Mouse (Mus musculus) liver, embryonic 11.5 days (tissue): ENCODE data around the gene Chrnd. TPM values are rescaled to one million over a fixed set of nuclear protein-coding genes. Genes with fewer than 3 reads are reported as not detected.
A peak's percentile ranks its signal among the peaks of the same experiment; 100 is the strongest.

Source experiments
- ATAC-seq: fragments of 200-750 bp; cut with Nextera tagmentation; replicated peaks from 2 replicates; pipeline ENCODE4 v1.8.0; 2017; ENCODE audit warnings: moderate number of reproducible peaks, mild to moderate bottlenecking, moderate TSS enrichment, moderate library complexity; ENCODE audit not compliant: low FRiP score
- DNase-seq: peaks from one replicate; pipeline ENCODE4 v3.0.0-alpha.2; 2017; ENCODE audit warnings: low spot score
- H3K27ac ChIP-seq: fragments of 300-500 bp; sonication (generic); 2 replicates; pipeline ENCODE4 v1.5.1; 2014; ENCODE audit warnings: mild to moderate bottlenecking, low read depth, low read length, control low read depth
- H3K27me3 ChIP-seq: fragments of 300-500 bp; sonication (generic); replicated peaks from 2 replicates; pipeline ENCODE4 v1.6.1; 2014; ENCODE audit warnings: low read length, mixed read lengths; ENCODE audit not compliant: control insufficient read depth, insufficient read depth
- H3K36me3 ChIP-seq: fragments of 300-500 bp; sonication (generic); 2 replicates; pipeline ENCODE4 v1.6.1; 2014; ENCODE audit warnings: mild to moderate bottlenecking, low read length, moderate library complexity, mixed read lengths; ENCODE audit not compliant: control insufficient read depth, insufficient read depth
- H3K4me1 ChIP-seq: fragments of 300-500 bp; sonication (generic); replicated peaks from 2 replicates; pipeline ENCODE4 v1.6.1; 2014; ENCODE audit warnings: low read length, mixed read lengths; ENCODE audit not compliant: control insufficient read depth, insufficient read depth
- H3K4me2 ChIP-seq: fragments of 300-500 bp; sonication (generic); 2 replicates; pipeline ENCODE4 v1.6.1; 2014; ENCODE audit warnings: mild to moderate bottlenecking, control low read depth, moderate library complexity
- H3K4me3 ChIP-seq: fragments of 300-500 bp; sonication (generic); 2 replicates; pipeline ENCODE4 v1.5.1; 2014; ENCODE audit warnings: low read depth, low read length, control low read depth
- H3K9ac ChIP-seq: fragments of 300-500 bp; sonication (generic); 2 replicates; pipeline ENCODE4 v1.6.1; 2014; ENCODE audit warnings: low read depth, low read length, control low read depth
- H3K9me3 ChIP-seq: fragments of 300-500 bp; sonication (generic); 2 replicates; pipeline ENCODE4 v1.6.1; 2016; ENCODE audit warnings: low read length, inconsistent platforms, mixed read lengths; ENCODE audit not compliant: control insufficient read depth
- WGBS: fragments of 180-500 bp; shearing (Covaris S2); extraction: QIAGEN DNeasy Blood & Tissue Kit; methylation state at CpG from one replicate; pipeline ENCODE4 v1.1.7; 2014; 5-methylcytosine and 5-hydroxymethylcytosine counted together
- polyA plus RNA-seq: library from polyadenylated mRNA; unstranded; fragments of >200 nt; fragmentation: Nextera tagmentation; extraction: Ambion mirVana; gene quantifications from 2 replicates; pipeline ENCODE4 v1.2.1, GENCODE M21; 2014

The Chrnd gene
- polyA plus RNA-seq, 1 experiment from 2014 or later, result not detected

DNA sequence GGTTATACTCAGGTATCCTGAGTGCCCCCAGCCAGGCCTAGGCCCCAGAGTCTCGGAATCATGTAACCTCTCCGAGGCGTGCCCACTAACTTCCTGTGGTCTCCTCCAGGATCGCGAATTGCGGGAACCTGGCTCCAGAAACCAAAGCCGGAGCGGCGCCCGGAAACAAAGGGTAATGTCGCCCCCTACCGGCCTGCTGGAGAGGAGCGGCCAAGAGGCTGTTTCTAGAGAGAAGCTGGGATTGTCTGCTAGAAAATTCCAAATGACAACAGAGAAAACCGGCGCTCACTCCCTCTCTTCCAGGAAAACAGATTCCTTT, 3.4 kb upstream of the Chrnd start:
- Histone ChIP-seq H3K4me2 (peak overlapping the region; percentile 71), H3K9ac (no peak overlapping the region), H3K9me3 (no peaks in the 10 kb centered on the region), H3K36me3 (no peaks in the 10 kb centered on the region), H3K4me3 (peak overlapping the region; percentile 50), H3K4me1 (peaks cover 6% of the 10 kb centered on the region), H3K27me3 (peaks cover 66% of the 10 kb centered on the region), H3K27ac (no peak overlapping the region)
- ATAC-seq (no peak), DNase-seq (peak; percentile 83)
- WGBS, result 1% methylated on average over 15 of the region's 15 CpGs

DNA sequence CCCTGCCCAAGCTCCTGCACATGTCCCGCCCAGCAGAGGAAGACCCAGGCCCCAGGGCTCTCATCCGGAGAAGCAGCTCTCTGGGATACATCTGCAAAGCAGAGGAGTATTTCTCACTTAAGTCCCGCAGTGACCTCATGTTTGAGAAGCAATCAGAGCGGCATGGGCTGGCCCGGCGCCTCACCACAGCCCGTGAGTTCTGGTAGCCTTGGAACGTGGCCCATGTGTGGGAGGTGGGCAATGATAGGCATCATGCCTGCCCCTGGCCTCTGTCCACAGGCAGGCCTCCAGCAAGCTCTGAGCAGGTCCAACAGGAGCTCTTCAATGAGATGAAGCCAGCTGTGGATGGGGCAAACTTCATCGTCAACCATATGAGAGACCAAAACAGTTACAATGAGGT, 6.9 kb downstream of the Chrnd start:
- H3K4me3 ChIP-seq, result no peak overlapping the region
- H3K36me3 ChIP-seq, result no peaks in the 10 kb centered on the region
- DNase-seq (no peak), ATAC-seq (no peak)
- H3K9ac ChIP-seq, result no peak overlapping the region
- H3K9me3 ChIP-seq, result no peaks in the 10 kb centered on the region
- 73% methylated on average over 9 of the region's 9 CpGs for WGBS
- no peak overlapping the region for H3K4me2 ChIP-seq
- 0 out of 2 replicates have a peak, but pooled peaks cover 2% of the 10 kb centered on the region for H3K27me3 ChIP-seq
- no peak overlapping the region for H3K27ac ChIP-seq
- no peaks in the 10 kb centered on the region for H3K4me1 ChIP-seq

DNA sequence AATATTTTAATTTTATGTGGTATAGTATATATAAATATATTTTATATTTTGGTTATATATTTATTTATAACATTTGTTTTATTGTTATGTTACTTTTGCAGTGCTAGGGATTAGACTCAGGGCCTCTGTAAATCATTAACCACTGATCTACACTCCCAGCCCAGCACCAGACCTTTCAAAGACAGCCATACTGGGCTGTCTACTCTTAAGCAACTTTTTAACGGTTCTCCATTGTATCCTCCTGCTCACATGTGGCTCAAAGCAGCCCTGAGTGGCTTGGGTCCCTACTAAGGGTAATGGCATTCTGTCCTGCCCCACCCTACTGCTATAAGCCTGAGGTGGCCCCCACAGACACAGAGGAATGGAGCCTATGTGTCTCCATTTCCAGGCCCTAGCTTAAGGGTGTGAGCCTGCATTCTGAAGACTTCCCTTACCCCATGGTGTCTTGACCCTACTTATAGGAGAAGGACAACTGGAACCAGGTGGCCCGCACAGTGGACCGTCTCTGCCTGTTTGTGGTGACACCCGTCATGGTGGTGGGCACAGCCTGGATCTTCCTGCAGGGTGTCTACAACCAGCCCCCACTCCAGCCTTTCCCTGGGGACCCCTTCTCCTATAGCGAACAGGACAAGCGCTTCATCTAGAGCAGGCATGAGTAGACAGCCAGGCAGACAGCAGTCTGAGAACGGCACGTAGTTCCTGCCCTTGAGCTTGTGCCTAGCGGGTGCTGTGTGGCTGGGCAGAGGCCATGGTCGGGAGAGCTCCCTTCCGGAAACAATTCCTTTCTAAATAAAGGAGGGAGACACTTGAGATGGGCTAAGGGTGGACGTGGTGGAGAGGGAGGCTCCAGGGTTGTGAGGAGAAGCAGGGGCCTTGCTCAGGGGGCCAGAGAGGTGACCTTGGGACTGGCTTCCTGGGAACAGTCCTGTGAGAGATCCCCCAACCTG, 8.0 kb downstream of the Chrnd start:
- Histone ChIP-seq H3K27me3 (0 out of 2 replicates have a peak, but pooled peaks cover 2% of the 10 kb centered on the region), H3K4me1 (no peaks in the 10 kb centered on the region), H3K9me3 (no peaks in the 10 kb centered on the region), H3K36me3 (no peaks in the 10 kb centered on the region), H3K4me3 (no peak overlapping the region), H3K4me2 (no peak overlapping the region), H3K9ac (no peak overlapping the region), H3K27ac (no peak overlapping the region)
- ATAC-seq, result 0 out of 2 replicates have a peak, but pooled peaks have one; percentile 29
- no peak for DNase-seq
- 76% methylated on average over 12 of the region's 12 CpGs for WGBS

DNA sequence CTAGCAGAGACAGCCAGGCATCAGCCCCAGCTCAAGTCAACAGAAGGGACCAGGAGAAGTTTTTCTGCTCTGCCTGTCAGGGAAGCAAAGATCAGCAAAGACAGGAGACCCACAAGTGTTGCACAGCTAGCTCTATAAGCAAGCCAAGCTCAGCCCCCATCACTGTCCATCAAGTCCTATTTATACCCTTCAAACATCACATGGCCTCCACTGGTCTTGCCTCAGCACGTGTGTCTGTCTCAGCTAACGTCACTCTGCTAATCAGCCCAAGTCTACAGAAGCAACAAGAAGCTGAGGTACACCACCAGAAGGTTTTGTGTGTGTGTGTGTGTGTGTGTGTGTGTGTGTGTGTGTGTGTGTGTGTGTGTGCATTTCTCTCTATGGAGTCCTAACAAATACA, 10.4 kb downstream of the Chrnd start:
- Histone ChIP-seq H3K27ac (no peak overlapping the region), H3K4me3 (no peak overlapping the region), H3K4me1 (no peaks in the 10 kb centered on the region; the same call in 1 of the 2 replicates), H3K4me2 (no peak overlapping the region), H3K9ac (no peak overlapping the region), H3K36me3 (no peaks in the 10 kb centered on the region), H3K27me3 (peaks cover 3% of the 10 kb centered on the region; the same call in 1 of the 2 replicates), H3K9me3 (no peaks in the 10 kb centered on the region)
- DNase-seq (no peak), ATAC-seq (no peak)
- WGBS, result 55% methylated on average over 2 of the region's 2 CpGs

DNA sequence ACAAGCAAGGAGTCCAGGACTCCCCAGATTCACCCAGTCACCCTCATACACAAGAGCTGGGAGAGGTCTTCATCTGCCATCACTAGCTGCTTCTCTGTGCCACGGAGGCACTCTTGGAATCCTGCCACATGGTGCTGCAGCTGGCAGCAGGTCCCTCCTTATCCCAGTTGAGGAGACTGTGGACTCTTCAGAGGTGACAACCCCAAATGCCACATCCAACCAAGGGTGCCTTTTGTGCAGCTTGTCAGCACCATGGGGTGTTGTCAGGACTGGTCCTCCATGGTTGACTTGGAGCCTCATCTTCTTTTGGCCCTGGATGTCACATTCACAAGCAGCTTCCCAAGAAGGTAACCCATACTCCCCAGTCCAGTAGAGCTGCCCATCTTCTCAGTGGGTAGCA, 11.4 kb downstream of the Chrnd start:
- Histone ChIP-seq H3K9me3 (no peaks in the 10 kb centered on the region), H3K4me3 (no peak overlapping the region), H3K4me2 (no peak overlapping the region), H3K9ac (no peak overlapping the region), H3K27me3 (peaks cover 13% of the 10 kb centered on the region), H3K4me1 (no peaks in the 10 kb centered on the region; the same call in 1 of the 2 replicates), H3K36me3 (no peaks in the 10 kb centered on the region), H3K27ac (no peak overlapping the region)
- ATAC-seq (no peak), DNase-seq (no peak)
- 48% methylated on average over 1 of the region's 1 CpGs for WGBS

DNA sequence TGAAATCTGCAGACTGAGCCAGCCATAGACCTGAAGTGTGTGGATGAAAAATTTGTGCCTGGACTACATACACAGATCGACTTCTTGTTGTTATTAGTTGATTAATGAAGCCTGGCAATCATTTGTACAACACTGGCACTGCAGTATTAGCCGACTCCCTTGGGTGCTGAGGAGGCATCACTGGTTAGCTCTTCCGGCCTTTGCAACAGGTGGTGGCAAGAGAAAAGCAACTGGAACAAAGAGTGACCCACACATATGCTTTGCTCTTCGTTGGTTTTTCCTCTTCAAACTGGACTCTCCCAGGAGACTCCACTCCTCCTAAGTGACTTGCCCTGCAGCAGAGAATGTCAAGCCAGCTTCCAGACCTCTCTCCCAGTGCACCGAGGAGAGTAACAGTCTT, 13.4 kb downstream of the Chrnd start:
- Histone ChIP-seq H3K9ac (no peak overlapping the region), H3K4me2 (no peak overlapping the region), H3K9me3 (no peaks in the 10 kb centered on the region), H3K36me3 (no peaks in the 10 kb centered on the region), H3K4me1 (no peaks in the 10 kb centered on the region; the same call in 1 of the 2 replicates), H3K27me3 (peaks cover 22% of the 10 kb centered on the region), H3K27ac (no peak overlapping the region), H3K4me3 (no peak overlapping the region)
- DNase-seq (no peak), ATAC-seq (no peak)
- 73% methylated on average over 5 of the region's 5 CpGs for WGBS

DNA sequence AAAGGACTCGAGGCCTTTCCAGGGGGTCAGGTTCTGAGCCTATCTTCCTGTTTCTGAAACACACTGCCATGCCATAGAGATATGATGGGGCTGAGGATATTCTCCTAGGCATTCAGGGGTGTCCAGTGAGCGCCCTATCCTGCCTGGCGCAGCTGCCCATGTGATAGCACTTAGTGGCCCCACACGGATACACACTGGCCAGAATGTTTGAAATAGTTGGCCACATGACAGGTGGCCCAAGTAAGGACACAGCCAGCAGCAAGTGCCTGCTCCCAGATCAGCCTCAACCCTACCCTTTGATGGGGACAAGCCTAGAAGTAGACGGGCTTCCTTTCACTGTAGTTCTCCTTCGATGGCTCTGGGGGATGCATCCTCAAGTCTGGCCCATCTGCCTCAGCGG, 14.1 kb downstream of the Chrnd start, which contains the start of gene Chrng:
TSS of gene Chrng (plus strand) at position 193 of the 400 bp plus-strand sequence.
- ATAC-seq (no peak), DNase-seq (no peak)
- Histone ChIP-seq H3K4me3 (no peak within 1 kb of the TSS), H3K27me3 (peaks cover 22% of the 10 kb centered on the region), H3K9me3 (no peaks in the 10 kb centered on the region), H3K4me2 (no peak within 1 kb of the TSS), H3K27ac (no peak within 1 kb of the TSS), H3K4me1 (no peaks in the 10 kb centered on the region; the same call in 1 of the 2 replicates), H3K36me3 (no peaks in the 10 kb centered on the region), H3K9ac (no peak within 1 kb of the TSS)
- WGBS, result 86% methylated on average over 7 of the region's 7 CpGs

DNA sequence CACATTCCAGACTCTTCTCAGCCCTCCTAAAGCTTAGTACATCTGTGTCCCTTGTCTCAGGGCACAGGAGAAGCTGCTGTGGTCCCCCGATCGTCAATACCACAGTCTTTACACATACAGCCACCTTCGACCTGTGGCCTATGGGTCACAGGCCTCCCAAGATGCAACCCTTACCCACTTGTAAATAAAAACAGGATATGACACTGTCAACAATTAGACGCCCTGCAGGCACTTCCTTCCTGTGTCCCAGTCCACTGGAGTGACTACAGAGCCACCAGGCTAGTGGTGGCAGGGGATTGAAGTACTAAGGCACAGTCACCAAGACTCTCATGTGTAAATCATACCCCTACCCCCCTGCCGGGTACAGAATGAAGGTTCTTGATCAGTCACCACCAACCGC, 14.6 kb downstream of the Chrnd start:
- H3K9me3 ChIP-seq, result no peaks in the 10 kb centered on the region
- no peaks in the 10 kb centered on the region for H3K36me3 ChIP-seq
- ATAC-seq (no peak), DNase-seq (no peak)
- no peak overlapping the region for H3K27ac ChIP-seq
- no peak overlapping the region for H3K4me2 ChIP-seq
- no peaks in the 10 kb centered on the region; the same call in 1 of the 2 replicates for H3K4me1 ChIP-seq
- peaks cover 22% of the 10 kb centered on the region for H3K27me3 ChIP-seq
- H3K9ac ChIP-seq, result no peak overlapping the region
- no peak overlapping the region for H3K4me3 ChIP-seq
- 46% methylated on average over 6 of the region's 6 CpGs for WGBS

DNA sequence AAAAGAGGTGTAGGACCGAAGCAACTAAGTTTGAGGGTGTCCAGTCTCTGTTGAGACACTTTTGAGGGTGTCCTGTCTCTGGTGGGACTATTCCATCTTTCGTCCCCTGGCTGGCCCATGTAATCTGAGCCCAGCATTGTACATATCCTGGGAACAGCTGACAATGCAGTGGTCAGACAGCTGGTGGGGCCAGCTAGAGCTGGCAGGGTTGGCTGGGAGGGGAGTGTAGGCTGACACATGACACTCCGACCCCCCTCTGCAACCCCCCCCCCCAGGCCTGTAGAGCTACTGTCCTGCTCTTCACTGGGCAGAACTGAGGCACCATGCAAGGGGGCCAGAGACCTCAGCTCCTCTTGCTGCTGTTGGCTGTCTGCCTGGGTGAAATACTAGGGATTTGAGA, 15.1 kb downstream of the Chrnd start:
- no peak for DNase-seq
- Histone ChIP-seq H3K4me1 (no peaks in the 10 kb centered on the region; the same call in 1 of the 2 replicates), H3K4me3 (no peak overlapping the region), H3K27ac (no peak overlapping the region), H3K4me2 (no peak overlapping the region), H3K9me3 (no peaks in the 10 kb centered on the region), H3K27me3 (peaks cover 22% of the 10 kb centered on the region), H3K9ac (no peak overlapping the region), H3K36me3 (no peaks in the 10 kb centered on the region)
- no peak for ATAC-seq
- WGBS, result 42% methylated on average over 3 of the region's 3 CpGs
